Mouse (Mus musculus) midbrain, postnatal 0 days (tissue): ENCODE results near the gene Mrnip. TPM values are rescaled to one million over a fixed set of nuclear protein-coding genes. Genes with fewer than 3 reads are reported as not detected.

Source experiments
- ATAC-seq: fragments of 200-750 bp; cut with Nextera tagmentation; 2 replicates; pipeline ENCODE4 v1.8.0; 2017; ENCODE audit warnings: moderate number of reproducible peaks, mild to moderate bottlenecking, moderate TSS enrichment, moderate library complexity; ENCODE audit not compliant: low FRiP score
- DNase-seq: peaks from one replicate; pipeline ENCODE4 v3.0.0-alpha.2; 2015; ENCODE audit warnings: low spot score
- H3K27ac ChIP-seq: fragments of 300-500 bp; sonication (generic); 2 replicates; pipeline ENCODE4 v1.5.1; 2014; ENCODE audit warnings: low read depth, mild to moderate bottlenecking, low read length, mixed read lengths
- H3K27me3 ChIP-seq: fragments of 300-500 bp; sonication (generic); 2 replicates; pipeline ENCODE4 v1.6.1; 2014; ENCODE audit warnings: low read length, control low read depth, mixed read lengths; ENCODE audit not compliant: insufficient read depth
- H3K36me3 ChIP-seq: fragments of 300-500 bp; sonication (generic); 2 replicates; pipeline ENCODE4 v1.6.1; 2014; ENCODE audit warnings: low read length, control low read depth, mixed read lengths; ENCODE audit not compliant: insufficient read depth
- H3K4me1 ChIP-seq: fragments of 300-500 bp; sonication (generic); 2 replicates; pipeline ENCODE4 v1.6.1; 2014; ENCODE audit warnings: mild to moderate bottlenecking, control low read depth, antibody characterized with exemption, low read length, mixed read lengths; ENCODE audit not compliant: insufficient read depth
- H3K4me2 ChIP-seq: fragments of 300-500 bp; sonication (generic); 2 replicates; pipeline ENCODE4 v1.6.1; 2014; ENCODE audit warnings: low read depth, mild to moderate bottlenecking, low read length, mixed read lengths; ENCODE audit not compliant: poor library complexity, severe bottlenecking
- H3K4me3 ChIP-seq: fragments of 300-500 bp; sonication (generic); 2 replicates; pipeline ENCODE4 v1.5.1; 2014; ENCODE audit warnings: low read depth, mild to moderate bottlenecking, low read length, moderate library complexity
- H3K9ac ChIP-seq: fragments of 300-500 bp; sonication (generic); replicated peaks from 2 replicates; pipeline ENCODE4 v1.6.1; 2014; ENCODE audit warnings: mild to moderate bottlenecking, low read length, moderate library complexity, mixed read lengths; ENCODE audit not compliant: poor library complexity, severe bottlenecking
- H3K9me3 ChIP-seq: fragments of 300-500 bp; sonication (generic); 2 replicates; pipeline ENCODE4 v1.6.1; 2016; ENCODE audit warnings: low read length, control low read depth
- CTCF ChIP-seq: IDR thresholded peaks from 2 replicates; pipeline ENCODE4 v1.5.1; 2016; ENCODE audit warnings: antibody characterized with exemption, mild to moderate bottlenecking
- WGBS: fragments of 180-500 bp; shearing (Covaris S2); extraction: QIAGEN DNeasy Blood & Tissue Kit; methylation state at CpG from one replicate; pipeline ENCODE4 v1.1.7; 2014; 5-methylcytosine and 5-hydroxymethylcytosine counted together
- polyA plus RNA-seq: library from polyadenylated mRNA; unstranded; fragments of >200 nt; fragmentation: Nextera tagmentation; extraction: Ambion mirVana; gene quantifications from 2 replicates; pipeline ENCODE4 v1.2.1, GENCODE M21; 2015
- total RNA-seq: library from RNA; depleted of rRNA; stranded (reverse); fragments of >200 nt; gene quantifications from 2 replicates; pipeline ENCODE4 v1.2.3, GENCODE M21; 2014

The Mrnip gene
- total and polyA plus RNA-seq, 2 experiments from 2014 or later, result 37.9 to 41.3 TPM

GRCm38 (mm10) chr11:50155785-50156184, 18.5 kb upstream of the Mrnip start:
- ATAC-seq (no peak), DNase-seq (no peak)
- TF ChIP-seq CTCF, result no peak
- 94% methylated on average over 2 of the region's 2 CpGs for WGBS
- Histone ChIP-seq H3K27me3 (no peaks in the 10 kb centered on the region), H3K9me3 (no peaks in the 10 kb centered on the region), H3K27ac (no peak overlapping the region), H3K9ac (no peak overlapping the region), H3K4me1 (no peaks in the 10 kb centered on the region), H3K4me3 (no peak overlapping the region), H3K4me2 (no peak overlapping the region), H3K36me3 (peaks cover 82% of the 10 kb centered on the region)

GRCm38 (mm10) chr11:50156725-50157258, 17.5 kb upstream of the Mrnip start:
- Histone ChIP-seq H3K9ac (no peak overlapping the region), H3K4me2 (no peak overlapping the region), H3K36me3 (peaks cover 84% of the 10 kb centered on the region), H3K4me3 (no peak overlapping the region), H3K4me1 (no peaks in the 10 kb centered on the region), H3K27ac (no peak overlapping the region), H3K27me3 (no peaks in the 10 kb centered on the region), H3K9me3 (no peaks in the 10 kb centered on the region)
- 92% methylated on average over 16 of the region's 16 CpGs for WGBS
- ATAC-seq (no peak), DNase-seq (no peak)
- TF ChIP-seq CTCF, result no peak

GRCm38 (mm10) chr11:50158346-50158745, 15.9 kb upstream of the Mrnip start:
- no peak for TF ChIP-seq CTCF
- Histone ChIP-seq H3K9me3 (no peaks in the 10 kb centered on the region), H3K4me2 (no peak overlapping the region), H3K36me3 (peaks cover 78% of the 10 kb centered on the region), H3K27ac (no peak overlapping the region), H3K4me3 (no peak overlapping the region), H3K27me3 (no peaks in the 10 kb centered on the region), H3K9ac (no peak overlapping the region), H3K4me1 (no peaks in the 10 kb centered on the region)
- DNase-seq (no peak), ATAC-seq (no peak)
- 95% methylated on average over 7 of the region's 7 CpGs for WGBS

GRCm38 (mm10) chr11:50159347-50159746, 14.9 kb upstream of the Mrnip start:
- no peak for DNase-seq
- no peak for ATAC-seq
- Histone ChIP-seq H3K36me3 (peaks cover 81% of the 10 kb centered on the region), H3K9ac (no peak overlapping the region), H3K4me3 (no peak overlapping the region), H3K27me3 (no peaks in the 10 kb centered on the region), H3K27ac (no peak overlapping the region), H3K4me1 (no peaks in the 10 kb centered on the region), H3K4me2 (no peak overlapping the region), H3K9me3 (no peaks in the 10 kb centered on the region)
- no peak for TF ChIP-seq CTCF
- WGBS, result 86% methylated on average over 4 of the region's 4 CpGs

- 67% methylated on average over 10 of the region's 10 CpGs for WGBS
- peak; percentile 88 for TF ChIP-seq CTCF
- Histone ChIP-seq H3K4me3 (no peak overlapping the region), H3K4me2 (no peak overlapping the region), H3K4me1 (no peaks in the 10 kb centered on the region), H3K27ac (no peak overlapping the region), H3K36me3 (peaks cover 75% of the 10 kb centered on the region), H3K9me3 (no peaks in the 10 kb centered on the region), H3K27me3 (no peaks in the 10 kb centered on the region), H3K9ac (no peak overlapping the region)
- ATAC-seq (no peak), DNase-seq (peak; percentile 52)
Measured at GRCm38 (mm10) chr11:50161578-50162304, 12.5 kb upstream of the Mrnip start.

GRCm38 (mm10) chr11:50162338-50163050, 11.8 kb upstream of the Mrnip start:
- 94% methylated on average over 3 of the region's 3 CpGs for WGBS

More at GRCm38 (mm10) chr11:50162338-50163050, 11.8 kb upstream of the Mrnip start:
- Histone ChIP-seq H3K9ac (no peak overlapping the region), H3K4me2 (no peak overlapping the region), H3K9me3 (no peaks in the 10 kb centered on the region), H3K27ac (no peak overlapping the region), H3K36me3 (peaks cover 67% of the 10 kb centered on the region), H3K4me1 (no peaks in the 10 kb centered on the region), H3K27me3 (no peaks in the 10 kb centered on the region), H3K4me3 (no peak overlapping the region)
- TF ChIP-seq CTCF, result no peak
- DNase-seq (no peak), ATAC-seq (no peak)
